Mouse (Mus musculus): ENCODE measurements around the gene Spata31d1d. TPM values are rescaled to one million over a fixed set of nuclear protein-coding genes. Genes with fewer than 3 reads are reported as not detected.
"Not testable (repeated sequence)": the region's sequence is repeated elsewhere in the genome, so short reads cannot be mapped to it uniquely, and the experiment has no call there.

Gene Spata31d1d
- polyA plus RNA-seq, 1 experiment from 2014 or later: not detected

DNA sequence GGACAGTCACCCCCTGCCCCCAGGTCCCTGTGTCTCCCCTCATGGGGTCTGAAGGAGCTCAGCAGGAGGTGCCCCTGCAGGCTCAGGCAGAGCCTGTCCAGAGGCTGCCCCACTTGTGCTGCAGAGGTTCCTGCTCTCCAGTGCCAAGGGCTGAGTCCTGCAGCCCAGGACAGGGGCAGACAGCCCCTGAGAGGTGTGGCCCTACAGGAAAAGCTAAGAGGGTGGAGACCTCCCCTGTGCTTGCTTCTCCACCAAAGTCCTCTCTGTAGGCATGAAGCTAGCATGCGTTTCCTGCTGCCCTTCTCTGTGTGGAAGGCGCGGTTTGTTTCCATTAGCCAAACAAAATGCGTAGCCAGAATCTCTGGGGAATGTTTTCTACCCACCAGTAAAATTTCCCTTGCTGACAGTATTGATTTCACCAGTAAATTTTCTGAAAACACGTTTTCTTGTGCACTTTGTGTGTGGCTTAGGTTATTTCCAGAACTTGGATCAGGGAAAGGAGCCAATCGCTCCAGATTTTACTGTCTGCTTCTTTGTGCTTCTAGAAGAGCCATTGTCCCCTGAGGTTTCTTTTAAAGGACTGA lies 12.6 kb downstream of the Spata31d1d start:
- WGBS: 52% methylated on average over 6 of the region's 6 CpGs
- not testable (repeated sequence) for H3K4me2 ChIP-seq (ENCODE audit: low read length); ATAC-seq; H3K4me3 ChIP-seq (ENCODE audit: low read depth, low read length); H3K9ac ChIP-seq (ENCODE audit: low read depth, low read length); H3K9me3 ChIP-seq (replicated peaks; ENCODE audit: control insufficient read depth, low read length, poor library complexity, severe bottlenecking); H3K4me1 ChIP-seq (ENCODE audit: control insufficient read depth, insufficient read depth, low read length); H3K36me3 ChIP-seq (ENCODE audit: control insufficient read depth, insufficient read depth, low read length); H3K27ac ChIP-seq (ENCODE audit: low read length); H3K27me3 ChIP-seq (ENCODE audit: control insufficient read depth, insufficient read depth, low read depth, low read length)

GRCm38 (mm10) chr13:59713710-59714109 lies 17.8 kb downstream of the Spata31d1d start:
- no peak overlapping the region for H3K4me2 ChIP-seq (ENCODE audit: low read length)
- no peaks in the 10 kb centered on the region for H3K4me1 ChIP-seq (ENCODE audit: control insufficient read depth, insufficient read depth, low read length)
- H3K9ac ChIP-seq (ENCODE audit: low read depth, low read length): no peak overlapping the region
- H3K27ac ChIP-seq (ENCODE audit: low read length): no peak overlapping the region
- H3K9me3 ChIP-seq (replicated peaks; ENCODE audit: control insufficient read depth, low read length, poor library complexity, severe bottlenecking): no peaks in the 10 kb centered on the region
- H3K4me3 ChIP-seq (ENCODE audit: low read depth, low read length): no peak overlapping the region
- H3K36me3 ChIP-seq (ENCODE audit: control insufficient read depth, insufficient read depth, low read length): no peaks in the 10 kb centered on the region
- 51% methylated on average over 3 of the region's 3 CpGs for WGBS
- no peak for ATAC-seq
- H3K27me3 ChIP-seq (ENCODE audit: control insufficient read depth, insufficient read depth, low read depth, low read length): no peaks in the 10 kb centered on the region

DNA sequence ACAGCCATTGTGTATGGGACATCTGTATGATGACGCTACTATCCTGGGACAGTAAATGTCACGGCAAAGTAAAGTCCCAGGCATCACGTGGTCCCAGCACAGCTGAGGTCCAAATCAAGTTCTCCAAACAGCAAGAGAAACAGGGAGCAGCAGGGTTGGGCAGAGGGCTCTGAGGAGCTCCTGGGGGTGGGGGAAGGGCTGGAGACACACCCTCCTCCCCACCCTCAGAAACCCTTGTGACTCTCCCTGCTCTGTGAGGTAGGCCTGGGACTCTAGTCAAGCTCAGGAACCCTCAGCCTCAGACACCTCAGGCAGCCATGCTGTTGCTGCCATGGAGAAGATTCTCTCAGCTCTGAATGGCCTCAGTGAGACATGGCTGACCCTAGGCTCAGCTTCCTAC lies 19.6 kb downstream of the Spata31d1d start, which contains the start of gene Spata31d1b:
TSS of gene Spata31d1b (plus strand) at position 301 of the 400 bp plus-strand sequence.
- H3K36me3 ChIP-seq (ENCODE audit: control insufficient read depth, insufficient read depth, low read length); H3K4me1 ChIP-seq (ENCODE audit: control insufficient read depth, insufficient read depth, low read length); H3K9ac ChIP-seq (ENCODE audit: low read depth, low read length); ATAC-seq; H3K9me3 ChIP-seq (replicated peaks; ENCODE audit: control insufficient read depth, low read length, poor library complexity, severe bottlenecking); H3K4me2 ChIP-seq (ENCODE audit: low read length); H3K27ac ChIP-seq (ENCODE audit: low read length); H3K27me3 ChIP-seq (ENCODE audit: control insufficient read depth, insufficient read depth, low read depth, low read length); H3K4me3 ChIP-seq (ENCODE audit: low read depth, low read length): not testable (repeated sequence)
- 75% methylated on average over 3 of the region's 3 CpGs for WGBS

GRCm38 (mm10) chr13:59710230-59710629 lies 21.3 kb downstream of the Spata31d1d start, which contains the start of gene Spata31d1a:
Gene Spata31d1a, minus strand, starts transcription at chr13:59710330.
- ATAC-seq: no peak
- Histone ChIP-seq H3K27me3 (ENCODE audit: control insufficient read depth, insufficient read depth, low read depth, low read length) (no peaks in the 10 kb centered on the region), H3K27ac (ENCODE audit: low read length) (no peak within 1 kb of the TSS), H3K4me2 (ENCODE audit: low read length) (no peak within 1 kb of the TSS), H3K4me3 (ENCODE audit: low read depth, low read length) (no peak within 1 kb of the TSS), H3K4me1 (ENCODE audit: control insufficient read depth, insufficient read depth, low read length) (no peaks in the 10 kb centered on the region), H3K36me3 (ENCODE audit: control insufficient read depth, insufficient read depth, low read length) (no peaks in the 10 kb centered on the region), H3K9ac (ENCODE audit: low read depth, low read length) (no peak within 1 kb of the TSS), H3K9me3 (replicated peaks; ENCODE audit: control insufficient read depth, low read length, poor library complexity, severe bottlenecking) (no peaks in the 10 kb centered on the region)
- WGBS: 93% methylated on average over 15 of the region's 15 CpGs

- WGBS: 52% methylated on average over 12 of the region's 12 CpGs
- Histone ChIP-seq H3K36me3 (ENCODE audit: control insufficient read depth, insufficient read depth, low read length) (no peaks in the 10 kb centered on the region), H3K27me3 (ENCODE audit: control insufficient read depth, insufficient read depth, low read depth, low read length) (no peaks in the 10 kb centered on the region), H3K9me3 (replicated peaks; ENCODE audit: control insufficient read depth, low read length, poor library complexity, severe bottlenecking) (no peaks in the 10 kb centered on the region), H3K27ac (ENCODE audit: low read length) (no peak overlapping the region), H3K9ac (ENCODE audit: low read depth, low read length) (no peak overlapping the region), H3K4me3 (ENCODE audit: low read depth, low read length) (no peak overlapping the region), H3K4me2 (ENCODE audit: low read length) (no peak overlapping the region), H3K4me1 (ENCODE audit: control insufficient read depth, insufficient read depth, low read length) (no peaks in the 10 kb centered on the region)
- ATAC-seq: no peak
Observed at GRCm38 (mm10) chr13:59704562-59704961, 27.0 kb downstream of the Spata31d1d start.

- WGBS: 89% methylated on average over 12 of the region's 12 CpGs
- Histone ChIP-seq H3K27me3 (ENCODE audit: control insufficient read depth, insufficient read depth, low read depth, low read length) (no peaks in the 10 kb centered on the region), H3K27ac (ENCODE audit: low read length) (no peak overlapping the region), H3K36me3 (ENCODE audit: control insufficient read depth, insufficient read depth, low read length) (no peaks in the 10 kb centered on the region), H3K4me3 (ENCODE audit: low read depth, low read length) (no peak overlapping the region), H3K4me2 (ENCODE audit: low read length) (no peak overlapping the region), H3K9me3 (replicated peaks; ENCODE audit: control insufficient read depth, low read length, poor library complexity, severe bottlenecking) (no peaks in the 10 kb centered on the region), H3K4me1 (ENCODE audit: control insufficient read depth, insufficient read depth, low read length) (no peaks in the 10 kb centered on the region), H3K9ac (ENCODE audit: low read depth, low read length) (no peak overlapping the region)
- no peak for ATAC-seq
Observed at GRCm38 (mm10) chr13:59703514-59703913, 28.0 kb downstream of the Spata31d1d start.

- not testable (repeated sequence) for H3K4me3 ChIP-seq (ENCODE audit: low read depth, low read length); H3K9ac ChIP-seq (ENCODE audit: low read depth, low read length)
Observed at GRCm38 (mm10) chr13:59700137-59700536, 31.4 kb downstream of the Spata31d1d start.

DNA sequence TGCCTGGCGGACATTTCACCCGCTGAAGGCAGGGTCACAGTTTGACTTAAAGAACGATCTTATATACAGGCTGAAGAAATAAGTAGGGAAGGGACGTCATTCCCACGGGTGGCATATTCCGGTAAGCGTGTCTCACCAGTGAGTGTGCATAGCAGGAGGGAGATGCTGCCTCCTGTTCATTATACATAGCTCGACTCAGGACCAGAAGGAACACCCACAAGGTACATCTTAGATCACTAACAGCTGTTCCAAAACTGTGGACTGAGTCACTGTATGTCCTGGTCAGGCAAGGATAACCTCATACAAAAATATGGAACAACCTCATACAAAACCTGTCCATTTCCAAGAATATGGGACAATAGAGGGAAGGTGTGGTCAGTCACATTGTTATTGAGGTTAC lies 32.4 kb downstream of the Spata31d1d start:
- Histone ChIP-seq H3K27me3 (ENCODE audit: control insufficient read depth, insufficient read depth, low read depth, low read length) (no peaks in the 10 kb centered on the region), H3K4me3 (ENCODE audit: low read depth, low read length) (no peak overlapping the region), H3K9ac (ENCODE audit: low read depth, low read length) (no peak overlapping the region), H3K9me3 (replicated peaks; ENCODE audit: control insufficient read depth, low read length, poor library complexity, severe bottlenecking) (no peaks in the 10 kb centered on the region), H3K4me1 (ENCODE audit: control insufficient read depth, insufficient read depth, low read length) (no peaks in the 10 kb centered on the region), H3K27ac (ENCODE audit: low read length) (no peak overlapping the region), H3K4me2 (ENCODE audit: low read length) (no peak overlapping the region), H3K36me3 (ENCODE audit: control insufficient read depth, insufficient read depth, low read length) (no peaks in the 10 kb centered on the region)
- 90% methylated on average over 8 of the region's 8 CpGs for WGBS
- no peak for ATAC-seq

More at GRCm38 (mm10) chr13:59700137-59700536, 31.4 kb downstream of the Spata31d1d start:
- H3K9me3 ChIP-seq (replicated peaks; ENCODE audit: control insufficient read depth, low read length, poor library complexity, severe bottlenecking); H3K27me3 ChIP-seq (ENCODE audit: control insufficient read depth, insufficient read depth, low read depth, low read length); H3K36me3 ChIP-seq (ENCODE audit: control insufficient read depth, insufficient read depth, low read length); ATAC-seq; H3K4me2 ChIP-seq (ENCODE audit: low read length); H3K4me1 ChIP-seq (ENCODE audit: control insufficient read depth, insufficient read depth, low read length); H3K27ac ChIP-seq (ENCODE audit: low read length): not testable (repeated sequence)
- WGBS: 83% methylated on average over 1 of the region's 1 CpGs

GRCm38 (mm10) chr13:59695781-59696180 lies 35.8 kb downstream of the Spata31d1d start:
- 86% methylated on average over 7 of the region's 7 CpGs for WGBS
- Histone ChIP-seq H3K4me3 (ENCODE audit: low read depth, low read length) (no peak overlapping the region), H3K36me3 (ENCODE audit: control insufficient read depth, insufficient read depth, low read length) (no peaks in the 10 kb centered on the region), H3K9me3 (replicated peaks; ENCODE audit: control insufficient read depth, low read length, poor library complexity, severe bottlenecking) (no peaks in the 10 kb centered on the region), H3K4me2 (ENCODE audit: low read length) (no peak overlapping the region), H3K27me3 (ENCODE audit: control insufficient read depth, insufficient read depth, low read depth, low read length) (no peaks in the 10 kb centered on the region), H3K27ac (ENCODE audit: low read length) (no peak overlapping the region), H3K9ac (ENCODE audit: low read depth, low read length) (no peak overlapping the region), H3K4me1 (ENCODE audit: control insufficient read depth, insufficient read depth, low read length) (no peaks in the 10 kb centered on the region)
- ATAC-seq: no peak

Measured in midbrain, embryonic 16.5 days (tissue).